Comparison of ENCODE assay signal across 8 mouse cellular contexts in the genomic region with DNA sequence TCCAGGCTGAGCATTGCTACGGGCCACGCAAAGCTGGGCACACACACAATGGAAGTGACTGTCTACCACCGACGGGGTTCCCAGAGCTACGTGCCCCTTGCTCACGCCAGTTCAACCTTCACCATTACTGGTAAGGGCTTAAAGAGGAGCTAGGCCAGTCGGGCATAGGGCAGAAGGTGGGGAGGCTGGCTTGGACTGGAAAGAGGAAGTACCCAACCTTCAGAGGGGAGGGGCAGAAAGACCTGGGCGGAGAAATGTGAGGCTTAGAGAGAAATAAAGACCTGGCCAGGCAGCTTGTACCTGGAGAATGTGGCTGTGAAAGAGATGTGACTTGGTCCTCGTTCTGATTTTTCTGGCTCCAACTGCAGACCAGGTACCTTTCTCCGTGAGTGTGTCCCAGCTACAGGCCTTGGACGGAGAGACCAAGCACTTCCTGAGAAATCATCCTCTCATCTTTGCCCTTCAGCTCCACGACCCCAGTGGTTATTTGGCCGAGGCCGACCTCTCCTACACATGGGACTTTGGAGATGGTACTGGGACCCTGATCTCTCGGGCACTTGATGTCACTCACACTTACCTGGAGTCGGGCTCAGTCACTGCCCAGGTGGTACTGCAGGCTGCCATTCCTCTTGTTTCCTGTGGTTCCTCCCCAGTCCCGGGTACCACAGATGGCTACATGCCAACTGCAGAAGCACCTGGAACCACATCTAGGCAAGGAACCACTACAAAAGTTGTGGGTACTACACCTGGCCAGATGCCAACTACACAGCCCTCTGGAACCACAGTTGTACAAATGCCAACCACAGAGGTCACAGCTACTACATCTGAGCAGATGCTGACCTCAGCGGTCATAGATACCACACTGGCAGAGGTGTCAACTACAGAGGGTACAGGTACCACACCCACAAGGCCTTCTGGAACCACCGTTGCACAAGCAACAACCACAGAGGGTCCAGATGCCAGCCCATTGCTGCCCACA. TPM values are rescaled to one million over a fixed set of nuclear protein-coding genes. Genes with fewer than 3 reads are reported as not detected.
A peak's percentile ranks its signal among the peaks of the same experiment; 100 is the strongest.
DNase-seq lines count a peak whose midpoint lies in the region; ATAC-seq and TF ChIP-seq lines count a peak whose summit lies in the region.
"Had no signal": no experiment of that assay in that cellular context is flagged by ENCODE, and none has a peak within 500 bp of the region (broad histone marks: within the 10 kb centered on the region; RNA-seq: fewer than 3 reads in every experiment).

No protein-coding gene starts in this region.

- ATAC-seq in stomach, postnatal 0 days (ENCODE audit: low FRiP score, low TSS enrichment), result peak; percentile 70
- no peak for ATAC-seq in hindbrain, embryonic 16.5 days

- no peaks in the 10 kb centered on the region for H3K27me3 ChIP-seq in stomach, postnatal 0 days (ENCODE audit: control insufficient read depth, insufficient read depth, low read length)
- H3K27me3 ChIP-seq in hindbrain, embryonic 16.5 days (replicated peaks; ENCODE audit: control insufficient read depth, insufficient read depth, low read length), result no peaks in the 10 kb centered on the region

- 81% methylated on average over 19 of the region's 19 CpGs for WGBS in stomach, postnatal 0 days
- WGBS in hindbrain, embryonic 16.5 days, result 89% methylated on average over 19 of the region's 19 CpGs

- DNase-seq in CD8-positive naive resting alpha-beta T cell, adult 2 months (ENCODE audit: low read depth in 2 of 2, low spot score in 2 of 2), result peak; percentile 87 to 93
- peak; percentile 43 for DNase-seq in ZHBTc4 (ENCODE audit: low read depth, low spot score)
- peak; percentile 19 for DNase-seq in lung, postnatal 14 days
- no peak for DNase-seq in stomach, postnatal 0 days (ENCODE audit: low spot score)
- DNase-seq in urinary bladder, postnatal 4 days (ENCODE audit: low spot score in 2 of 2), result no peak
- DNase-seq in ovary, postnatal 36 days (ENCODE audit: low spot score), result no peak

- TF ChIP-seq CTCF in stomach, postnatal 0 days (IDR thresholded peaks at IDR 0.05; ENCODE audit: low read depth), result no peak

- H3K9me3 ChIP-seq in stomach, postnatal 0 days (ENCODE audit: control insufficient read depth, low read length), result no peaks in the 10 kb centered on the region
- no peaks in the 10 kb centered on the region for H3K9me3 ChIP-seq in hindbrain, embryonic 16.5 days (ENCODE audit: control insufficient read depth, low read length)

- H3K9ac ChIP-seq in stomach, postnatal 0 days (ENCODE audit: low read length), result no peak overlapping the region
- H3K9ac ChIP-seq in hindbrain, embryonic 16.5 days (ENCODE audit: low read depth, low read length), result no peak overlapping the region
- H3K9ac ChIP-seq: hindbrain, embryonic 14.5 days had no signal

- no peak for TF ChIP-seq EP300 in stomach, postnatal 0 days (optimal IDR thresholded peaks at IDR 0.05)

- no peaks in the 10 kb centered on the region for H3K4me1 ChIP-seq in stomach, postnatal 0 days (replicated peaks; ENCODE audit: control insufficient read depth, insufficient read depth)
- H3K4me1 ChIP-seq in hindbrain, embryonic 16.5 days (ENCODE audit: control insufficient read depth, insufficient read depth, low read depth, low read length), result no peaks in the 10 kb centered on the region

- no peak overlapping the region for H3K27ac ChIP-seq in stomach, postnatal 0 days (replicated peaks)
- no peak overlapping the region for H3K27ac ChIP-seq in hindbrain, embryonic 16.5 days (ENCODE audit: low read depth, low read length)
- H3K27ac ChIP-seq: hindbrain, embryonic 14.5 days had no signal

- no peak overlapping the region for H3K4me2 ChIP-seq in stomach, postnatal 0 days (replicated peaks; ENCODE audit: low read depth)
- H3K4me2 ChIP-seq in hindbrain, embryonic 16.5 days (ENCODE audit: low read length), result no peak overlapping the region
- H3K4me2 ChIP-seq: hindbrain, embryonic 14.5 days had no signal

- H3K36me3 ChIP-seq in stomach, postnatal 0 days (ENCODE audit: control insufficient read depth, insufficient read depth, low read length), result no peaks in the 10 kb centered on the region; the same call in 1 of the 2 replicates
- H3K36me3 ChIP-seq in hindbrain, embryonic 16.5 days (ENCODE audit: control insufficient read depth, insufficient read depth, low read length), result no peaks in the 10 kb centered on the region

- H3K4me3 ChIP-seq in stomach, postnatal 0 days (ENCODE audit: low read depth, low read length), result no peak overlapping the region
- H3K4me3 ChIP-seq in hindbrain, embryonic 16.5 days (ENCODE audit: low read length), result no peak overlapping the region

RNA-seq across cellular contexts. Expression of gene Cdk2, which starts 11.0 kb away (rescaled TPM):
- polyA plus RNA-seq in stomach, postnatal 0 days (2015; fragmentation: Nextera tagmentation; extraction: Ambion mirVana), result 33.1 and 33.4 TPM in 2 replicates
- polyA plus RNA-seq in hindbrain, embryonic 16.5 days (2015; fragmentation: Nextera tagmentation; extraction: Ambion mirVana), result 18.3 and 24.2 TPM in 2 replicates

RNA-seq across cellular contexts. Expression of gene Pmel, which starts 11.9 kb away (rescaled TPM):
- polyA plus RNA-seq in stomach, postnatal 0 days (2015; fragmentation: Nextera tagmentation; extraction: Ambion mirVana), result 1.4 and 2.0 TPM in 2 replicates
- 0.83 and 0.97 TPM in 2 replicates for polyA plus RNA-seq in hindbrain, embryonic 16.5 days (2015; fragmentation: Nextera tagmentation; extraction: Ambion mirVana)

RNA-seq across cellular contexts. Expression of gene Rab5b, which starts 19.8 kb away (rescaled TPM):
- 54.0 and 59.4 TPM in 2 replicates for polyA plus RNA-seq in stomach, postnatal 0 days (2015; fragmentation: Nextera tagmentation; extraction: Ambion mirVana)
- 118 and 130 TPM in 2 replicates for polyA plus RNA-seq in hindbrain, embryonic 16.5 days (2015; fragmentation: Nextera tagmentation; extraction: Ambion mirVana)

RNA-seq across cellular contexts. Expression of gene Dgka, which starts 28.8 kb away (rescaled TPM):
- polyA plus RNA-seq in stomach, postnatal 0 days (2015; fragmentation: Nextera tagmentation; extraction: Ambion mirVana), result 14.6 and 15.7 TPM in 2 replicates
- polyA plus RNA-seq in hindbrain, embryonic 16.5 days (2015; fragmentation: Nextera tagmentation; extraction: Ambion mirVana), result 7.4 and 8.8 TPM in 2 replicates

RNA-seq across cellular contexts. Expression of gene Pym1, which starts 31.8 kb away (rescaled TPM):
- 22.7 and 24.1 TPM in 2 replicates for polyA plus RNA-seq in stomach, postnatal 0 days (2015; fragmentation: Nextera tagmentation; extraction: Ambion mirVana)
- 40.8 and 46.3 TPM in 2 replicates for polyA plus RNA-seq in hindbrain, embryonic 16.5 days (2015; fragmentation: Nextera tagmentation; extraction: Ambion mirVana)

Comparison
In these comparisons a context has a peak if more than half of its experiments do, and no peak if none do; other contexts are left out.
1. DNase-seq: peak in CD8-positive naive resting alpha-beta T cell, adult 2 months (2 of 2), ZHBTc4 (single experiment) and lung, postnatal 14 days (single experiment); none in stomach, postnatal 0 days (single experiment), urinary bladder, postnatal 4 days (0 of 2) and ovary, postnatal 36 days (single experiment).